ENCODE assay signal across 18 mouse cellular contexts in the genomic region with DNA sequence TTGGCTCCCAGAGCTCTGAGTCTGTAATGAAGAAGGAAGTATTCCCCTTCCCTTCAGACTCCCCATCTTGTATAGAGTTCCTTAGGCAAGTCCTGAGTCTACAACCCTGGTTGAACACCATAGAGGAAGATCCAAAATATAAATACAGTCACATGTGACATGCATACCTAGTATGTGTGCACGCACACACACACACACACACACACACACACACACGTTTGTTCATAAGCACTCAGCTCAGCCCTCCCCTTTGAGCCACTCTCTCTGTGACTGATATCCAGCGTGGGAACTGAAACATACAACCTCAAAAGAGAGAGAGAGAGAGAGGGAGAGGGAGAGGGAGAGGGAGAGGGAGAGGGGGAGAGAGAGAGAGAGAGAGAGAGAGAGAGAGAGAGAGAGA.
DNase-seq lines count a peak whose midpoint lies in the region; ATAC-seq lines count a peak whose summit lies in the region.
"Had no signal": no experiment of that assay in that cellular context is flagged by ENCODE, and none has a peak within 500 bp of the region (broad histone marks: within the 10 kb centered on the region; RNA-seq: fewer than 3 reads in every experiment).

No protein-coding gene starts in this region.

- H3K27me3 ChIP-seq in forebrain, embryonic 14.5 days (replicated peaks; ENCODE audit: control insufficient read depth, insufficient read depth, low read length), result no peaks in the 10 kb centered on the region
- H3K27me3 ChIP-seq in forebrain, embryonic 10.5 days (ENCODE audit: poor library complexity, severe bottlenecking), result no peaks in the 10 kb centered on the region
- no peaks in the 10 kb centered on the region for H3K27me3 ChIP-seq in hindbrain, embryonic 16.5 days (replicated peaks; ENCODE audit: control insufficient read depth, insufficient read depth, low read length)
- H3K27me3 ChIP-seq in hindbrain, embryonic 10.5 days (ENCODE audit: insufficient read depth, poor library complexity, severe bottlenecking), result no peaks in the 10 kb centered on the region
- H3K27me3 ChIP-seq in neural tube, embryonic 15.5 days (replicated peaks), result no peaks in the 10 kb centered on the region
- H3K27me3 ChIP-seq: limb, embryonic 15.5 days had no signal

- peaks cover 16% of the 10 kb centered on the region for H3K4me1 ChIP-seq in forebrain, embryonic 14.5 days (ENCODE audit: control insufficient read depth, insufficient read depth, low read length)
- peaks cover 13% of the 10 kb centered on the region for H3K4me1 ChIP-seq in forebrain, embryonic 10.5 days
- H3K4me1 ChIP-seq in hindbrain, embryonic 16.5 days (ENCODE audit: control insufficient read depth, insufficient read depth, low read depth, low read length), result peaks cover 16% of the 10 kb centered on the region
- H3K4me1 ChIP-seq in hindbrain, embryonic 10.5 days (replicated peaks), result peaks cover 15% of the 10 kb centered on the region
- peaks cover 28% of the 10 kb centered on the region for H3K4me1 ChIP-seq in neural tube, embryonic 15.5 days
- H3K4me1 ChIP-seq: heart, embryonic 13.5 days had no signal

- H3K9ac ChIP-seq in forebrain, embryonic 14.5 days (ENCODE audit: low read length), result no peak overlapping the region
- H3K9ac ChIP-seq in hindbrain, embryonic 16.5 days (ENCODE audit: low read depth, low read length), result no peak overlapping the region
- H3K9ac ChIP-seq in neural tube, embryonic 15.5 days (replicated peaks), result no peak overlapping the region
- H3K9ac ChIP-seq: heart, embryonic 13.5 days; limb, embryonic 15.5 days; liver, embryonic 14.5 days; lung, embryonic 14.5 days had no signal

- WGBS in forebrain, embryonic 14.5 days, result 58% methylated on average over 3 of the region's 3 CpGs
- 73% methylated on average over 3 of the region's 3 CpGs for WGBS in forebrain, embryonic 10.5 days
- WGBS in hindbrain, embryonic 16.5 days, result 47% methylated on average over 3 of the region's 3 CpGs
- WGBS in hindbrain, embryonic 10.5 days, result 66% methylated on average over 3 of the region's 3 CpGs
- 58% methylated on average over 3 of the region's 3 CpGs for WGBS in neural tube, embryonic 15.5 days

- H3K36me3 ChIP-seq in forebrain, embryonic 14.5 days (ENCODE audit: control insufficient read depth, insufficient read depth, low read length), result no peaks in the 10 kb centered on the region
- H3K36me3 ChIP-seq in forebrain, embryonic 10.5 days (replicated peaks), result no peaks in the 10 kb centered on the region
- no peaks in the 10 kb centered on the region for H3K36me3 ChIP-seq in hindbrain, embryonic 16.5 days (ENCODE audit: control insufficient read depth, insufficient read depth, low read length)
- no peaks in the 10 kb centered on the region for H3K36me3 ChIP-seq in hindbrain, embryonic 10.5 days
- H3K36me3 ChIP-seq in neural tube, embryonic 15.5 days, result no peaks in the 10 kb centered on the region
- H3K36me3 ChIP-seq: heart, embryonic 13.5 days; limb, embryonic 15.5 days had no signal

- H3K4me3 ChIP-seq in forebrain, embryonic 14.5 days (ENCODE audit: low read depth, low read length), result no peak overlapping the region
- no peak overlapping the region for H3K4me3 ChIP-seq in forebrain, embryonic 10.5 days
- H3K4me3 ChIP-seq in hindbrain, embryonic 16.5 days (ENCODE audit: low read length), result no peak overlapping the region
- no peak overlapping the region for H3K4me3 ChIP-seq in hindbrain, embryonic 10.5 days
- no peak overlapping the region for H3K4me3 ChIP-seq in neural tube, embryonic 15.5 days (replicated peaks)
- H3K4me3 ChIP-seq: heart, embryonic 13.5 days; limb, embryonic 15.5 days; myocyte had no signal

- ATAC-seq in forebrain, embryonic 14.5 days, result 0 out of 2 replicates have a peak, but pooled peaks have one; percentile 2
- no peak for ATAC-seq in hindbrain, embryonic 16.5 days
- peak; percentile 29; the same call in 1 of the 2 replicates for ATAC-seq in neural tube, embryonic 15.5 days (ENCODE audit: low FRiP score)
- ATAC-seq: inflammation-experienced regulatory T-cells, adult 6 months had no signal

- DNase-seq in forebrain, embryonic 14.5 days (ENCODE audit: low spot score), result no peak
- no peak for DNase-seq in forebrain, embryonic 10.5 days (ENCODE audit: extremely low spot score, low spot score)
- DNase-seq in hindbrain, embryonic 10.5 days (ENCODE audit: low spot score), result no peak
- DNase-seq in neural tube, embryonic 10.5 days (ENCODE audit: extremely low spot score, low spot score), result no peak
- no peak for DNase-seq in kidney, postnatal 4 days
- DNase-seq: adrenal gland, postnatal 14 days; cerebellum, adult 8-10 months; kidney, adult 18-20 months; thymus, adult 18-20 months; thymus, postnatal 36 days had no signal

- H3K4me2 ChIP-seq in forebrain, embryonic 14.5 days (ENCODE audit: low read length), result no peak overlapping the region
- no peak overlapping the region for H3K4me2 ChIP-seq in hindbrain, embryonic 16.5 days (ENCODE audit: low read length)
- H3K4me2 ChIP-seq in neural tube, embryonic 15.5 days, result no peak overlapping the region
- H3K4me2 ChIP-seq: heart, embryonic 13.5 days; limb, embryonic 15.5 days; lung, embryonic 14.5 days had no signal

- H3K9me3 ChIP-seq in forebrain, embryonic 14.5 days (replicated peaks; ENCODE audit: control insufficient read depth, low read length), result no peaks in the 10 kb centered on the region
- no peaks in the 10 kb centered on the region for H3K9me3 ChIP-seq in forebrain, embryonic 10.5 days
- no peaks in the 10 kb centered on the region for H3K9me3 ChIP-seq in hindbrain, embryonic 16.5 days (ENCODE audit: control insufficient read depth, low read length)
- H3K9me3 ChIP-seq in hindbrain, embryonic 10.5 days, result no peaks in the 10 kb centered on the region
- H3K9me3 ChIP-seq in neural tube, embryonic 15.5 days (replicated peaks), result no peaks in the 10 kb centered on the region
- H3K9me3 ChIP-seq: heart, embryonic 13.5 days; limb, embryonic 15.5 days had no signal

- no peak overlapping the region for H3K27ac ChIP-seq in forebrain, embryonic 14.5 days (ENCODE audit: low read depth, low read length)
- no peak overlapping the region for H3K27ac ChIP-seq in forebrain, embryonic 10.5 days
- peak overlapping the region; percentile 69 for H3K27ac ChIP-seq in hindbrain, embryonic 16.5 days (ENCODE audit: low read depth, low read length)
- no peak overlapping the region for H3K27ac ChIP-seq in hindbrain, embryonic 10.5 days
- H3K27ac ChIP-seq in neural tube, embryonic 15.5 days (replicated peaks), result peak overlapping the region; percentile 54
- H3K27ac ChIP-seq: heart, embryonic 13.5 days; limb, embryonic 15.5 days; liver, embryonic 14.5 days had no signal

Comparison
In these comparisons a context has a peak if more than half of its experiments do, and no peak if none do; other contexts are left out.
1. H3K27ac ChIP-seq: peak in hindbrain, embryonic 16.5 days (single experiment) and neural tube, embryonic 15.5 days (single experiment); none in forebrain, embryonic 14.5 days (single experiment), forebrain, embryonic 10.5 days (single experiment) and hindbrain, embryonic 10.5 days (single experiment).